Mouse (Mus musculus) neural tube, embryonic 13.5 days (tissue): ENCODE results near the gene Fndc4. TPM values are rescaled to one million over a fixed set of nuclear protein-coding genes. Genes with fewer than 3 reads are reported as not detected.
A peak's percentile ranks its signal among the peaks of the same experiment; 100 is the strongest.

Source experiments
- ATAC-seq: fragments of 200-750 bp; cut with Nextera tagmentation; 2 replicates; pipeline ENCODE4 v1.8.0; 2017; ENCODE audit warnings: low read depth, mild to moderate bottlenecking, moderate TSS enrichment, moderate library complexity
- H3K27ac ChIP-seq: fragments of 300-500 bp; sonication (generic); replicated peaks from 2 replicates; pipeline ENCODE4 v1.5.1; 2015; ENCODE audit warnings: moderate library complexity, mild to moderate bottlenecking, inconsistent platforms
- H3K27me3 ChIP-seq: fragments of 300-500 bp; sonication (generic); 2 replicates; pipeline ENCODE4 v1.6.1; 2015; ENCODE audit warnings: mild to moderate bottlenecking, inconsistent platforms
- H3K36me3 ChIP-seq: fragments of 300-500 bp; sonication (generic); 2 replicates; pipeline ENCODE4 v1.6.1; 2015; ENCODE audit warnings: mild to moderate bottlenecking, inconsistent platforms
- H3K4me1 ChIP-seq: fragments of 300-500 bp; sonication (generic); replicated peaks from 2 replicates; pipeline ENCODE4 v1.6.1; 2015; ENCODE audit warnings: inconsistent platforms
- H3K4me2 ChIP-seq: fragments of 300-500 bp; sonication (generic); 2 replicates; pipeline ENCODE4 v1.6.1; 2015; ENCODE audit warnings: inconsistent platforms, mild to moderate bottlenecking, moderate library complexity
- H3K4me3 ChIP-seq: fragments of 300-500 bp; sonication (generic); 2 replicates; pipeline ENCODE4 v1.5.1; 2015; ENCODE audit warnings: mild to moderate bottlenecking, inconsistent platforms
- H3K9ac ChIP-seq: fragments of 300-500 bp; sonication (generic); 2 replicates; pipeline ENCODE4 v1.6.1; 2015; ENCODE audit warnings: moderate library complexity, mild to moderate bottlenecking, inconsistent platforms
- H3K9me3 ChIP-seq: fragments of 300-500 bp; sonication (generic); 2 replicates; pipeline ENCODE4 v1.6.1; 2016; ENCODE audit warnings: inconsistent platforms
- WGBS: fragments of 180-500 bp; shearing (Covaris S2); methylation state at CpG from one replicate; pipeline ENCODE4 v1.1.7; 2015; 5-methylcytosine and 5-hydroxymethylcytosine counted together
- polyA plus RNA-seq: library from polyadenylated mRNA; unstranded; fragments of >200 nt; fragmentation: Nextera tagmentation; extraction: Ambion mirVana; gene quantifications from 2 replicates; pipeline ENCODE4 v1.2.1, GENCODE M21; 2015

The Fndc4 gene
- polyA plus RNA-seq, 1 experiment from 2014 or later, result 82.0 TPM

- H3K4me3 ChIP-seq, result no peak overlapping the region
- H3K4me2 ChIP-seq, result no peak overlapping the region
- no peaks in the 10 kb centered on the region for H3K9me3 ChIP-seq
- H3K36me3 ChIP-seq, result peaks cover 91% of the 10 kb centered on the region
- ATAC-seq, result no peak
- WGBS, result 89% methylated on average over 8 of the region's 8 CpGs
- H3K9ac ChIP-seq, result no peak overlapping the region
- no peaks in the 10 kb centered on the region for H3K27me3 ChIP-seq
- no peak overlapping the region for H3K27ac ChIP-seq
- peaks cover 11% of the 10 kb centered on the region for H3K4me1 ChIP-seq
Measured at GRCm38 (mm10) chr5:31254901-31255300, 41.0 kb downstream of the Fndc4 start.

- no peak for ATAC-seq
- no peaks in the 10 kb centered on the region for H3K9me3 ChIP-seq
- H3K36me3 ChIP-seq, result peaks cover 91% of the 10 kb centered on the region
- WGBS, result 83% methylated on average over 7 of the region's 7 CpGs
- no peak overlapping the region for H3K4me3 ChIP-seq
- H3K9ac ChIP-seq, result no peak overlapping the region
- no peak overlapping the region for H3K4me2 ChIP-seq
- no peak overlapping the region for H3K27ac ChIP-seq
- no peaks in the 10 kb centered on the region for H3K27me3 ChIP-seq
- peaks cover 11% of the 10 kb centered on the region for H3K4me1 ChIP-seq
Measured at GRCm38 (mm10) chr5:31254452-31254851, 41.4 kb downstream of the Fndc4 start.

- no peak overlapping the region for H3K4me3 ChIP-seq
- no peaks in the 10 kb centered on the region for H3K9me3 ChIP-seq
- H3K27ac ChIP-seq, result no peak overlapping the region
- H3K27me3 ChIP-seq, result no peaks in the 10 kb centered on the region
- peaks cover 11% of the 10 kb centered on the region for H3K4me1 ChIP-seq
- WGBS, result 94% methylated on average over 8 of the region's 8 CpGs
- H3K36me3 ChIP-seq, result peaks cover 92% of the 10 kb centered on the region
- no peak for ATAC-seq
- H3K4me2 ChIP-seq, result no peak overlapping the region
- no peak overlapping the region for H3K9ac ChIP-seq
Measured at GRCm38 (mm10) chr5:31253806-31254205, 42.1 kb downstream of the Fndc4 start.

- peaks cover 95% of the 10 kb centered on the region for H3K36me3 ChIP-seq
- H3K9me3 ChIP-seq, result no peaks in the 10 kb centered on the region
- peaks cover 11% of the 10 kb centered on the region for H3K4me1 ChIP-seq
- H3K27ac ChIP-seq, result no peak overlapping the region
- no peak for ATAC-seq
- H3K27me3 ChIP-seq, result no peaks in the 10 kb centered on the region
- WGBS, result 85% methylated on average over 16 of the region's 16 CpGs
- no peak overlapping the region for H3K9ac ChIP-seq
- no peak overlapping the region for H3K4me2 ChIP-seq
- no peak overlapping the region for H3K4me3 ChIP-seq
Measured at GRCm38 (mm10) chr5:31252795-31253545, 42.9 kb downstream of the Fndc4 start.

GRCm38 (mm10) chr5:31252151-31252550 lies 43.7 kb downstream of the Fndc4 start:
- peak overlapping the region; percentile 7; the same call in 1 of the 2 replicates for H3K4me3 ChIP-seq
- H3K9me3 ChIP-seq, result no peaks in the 10 kb centered on the region
- no peaks in the 10 kb centered on the region for H3K27me3 ChIP-seq
- H3K27ac ChIP-seq, result no peak overlapping the region
- H3K9ac ChIP-seq, result peak overlapping the region; percentile 38; the same call in 1 of the 2 replicates
- H3K4me1 ChIP-seq, result peaks cover 11% of the 10 kb centered on the region
- WGBS, result 47% methylated on average over 10 of the region's 10 CpGs
- ATAC-seq, result peak; percentile 15; the same call in 1 of the 2 replicates
- H3K4me2 ChIP-seq, result no peak overlapping the region
- peaks cover 95% of the 10 kb centered on the region for H3K36me3 ChIP-seq

GRCm38 (mm10) chr5:31251541-31252101 lies 44.3 kb downstream of the Fndc4 start, which contains the start of gene Krtcap3:
Gene Krtcap3, plus strand, starts transcription at chr5:31251691.
- Histone ChIP-seq H3K9ac (peak within 1 kb of the TSS; percentile 38), H3K4me3 (peak within 1 kb of the TSS; percentile 7), H3K9me3 (no peaks in the 10 kb centered on the region), H3K27me3 (no peaks in the 10 kb centered on the region), H3K36me3 (peaks cover 97% of the 10 kb centered on the region), H3K27ac (no peak within 1 kb of the TSS), H3K4me2 (peak within 1 kb of the TSS; percentile 32), H3K4me1 (peaks cover 11% of the 10 kb centered on the region)
- peak; percentile 45 for ATAC-seq
- WGBS, result 10% methylated on average over 47 of the region's 47 CpGs

GRCm38 (mm10) chr5:31250716-31251115 lies 45.2 kb downstream of the Fndc4 start:
- no peaks in the 10 kb centered on the region for H3K9me3 ChIP-seq
- no peak overlapping the region for H3K9ac ChIP-seq
- H3K27ac ChIP-seq, result no peak overlapping the region
- no peak overlapping the region for H3K4me3 ChIP-seq
- peaks cover 11% of the 10 kb centered on the region for H3K4me1 ChIP-seq
- WGBS, result 78% methylated on average over 4 of the region's 4 CpGs
- no peak overlapping the region for H3K4me2 ChIP-seq
- no peaks in the 10 kb centered on the region for H3K27me3 ChIP-seq
- 0 out of 2 replicates have a peak, but pooled peaks have one; percentile 28 for ATAC-seq
- peaks cover 98% of the 10 kb centered on the region for H3K36me3 ChIP-seq

Other genes starting within 250 kb of the Fndc4 start
- 154 and 183 TPM in 2 replicates for gene Atraid, start 247.8 kb downstream of the Fndc4 start, polyA plus RNA-seq
- gene Slc5a6, start 247.2 kb downstream of the Fndc4 start, polyA plus RNA-seq, result 12.9 and 13.7 TPM in 2 replicates
- gene Cad, start 241.3 kb downstream of the Fndc4 start, polyA plus RNA-seq, result 13.4 and 14.7 TPM in 2 replicates
- gene Dnajc5g, start 189.8 kb downstream of the Fndc4 start, polyA plus RNA-seq, result not detected in 2 replicates
- 26.2 and 28.9 TPM in 2 replicates for gene Slc30a3, start 187.8 kb downstream of the Fndc4 start, polyA plus RNA-seq
- gene Trim54, start 179.4 kb downstream of the Fndc4 start, polyA plus RNA-seq, result 0.40 and 0.62 TPM in 2 replicates
- not detected in 2 replicates for gene Ucn, start 157.3 kb downstream of the Fndc4 start, polyA plus RNA-seq
- 50.4 and 55.5 TPM in 2 replicates for gene Mpv17, start 141.8 kb downstream of the Fndc4 start, polyA plus RNA-seq
- 0.71 and 1.3 TPM in 2 replicates for gene Gm29609, start 116.2 kb downstream of the Fndc4 start, polyA plus RNA-seq
- 65.7 and 69.4 TPM in 2 replicates for gene Gtf3c2, start 115.9 kb downstream of the Fndc4 start, polyA plus RNA-seq
- gene Snx17, start 102.9 kb downstream of the Fndc4 start, polyA plus RNA-seq, result 114 and 119 TPM in 2 replicates
- 67.5 and 76.4 TPM in 2 replicates for gene Eif2b4, start 102.7 kb downstream of the Fndc4 start, polyA plus RNA-seq
- gene Zfp513, start 93.8 kb downstream of the Fndc4 start, polyA plus RNA-seq, result 15.2 and 19.3 TPM in 2 replicates
- 161 and 170 TPM in 2 replicates for gene Ppm1g, start 75.4 kb downstream of the Fndc4 start, polyA plus RNA-seq
- 164 and 171 TPM in 2 replicates for gene Nrbp1, start 55.2 kb downstream of the Fndc4 start, polyA plus RNA-seq
- gene Gm9970, start 54.8 kb downstream of the Fndc4 start, polyA plus RNA-seq, result not detected in 2 replicates
- gene Krtcap3, start 44.4 kb downstream of the Fndc4 start, polyA plus RNA-seq, result 4.5 and 4.7 TPM in 2 replicates
- 33.3 and 36.7 TPM in 2 replicates for gene Ift172, start 5.0 kb downstream of the Fndc4 start, polyA plus RNA-seq
- gene Gckr, start 1.4 kb upstream of the Fndc4 start, polyA plus RNA-seq, result 0.27 TPM in 1 of 2 replicates, not detected in the other
- gene Zfp512, start 156.4 kb upstream of the Fndc4 start, polyA plus RNA-seq, result 103 and 109 TPM in 2 replicates
- gene 4930548H24Rik, start 189.7 kb upstream of the Fndc4 start, polyA plus RNA-seq, result not detected in 2 replicates
- 68.5 and 76.7 TPM in 2 replicates for gene Gpn1, start 198.7 kb upstream of the Fndc4 start, polyA plus RNA-seq
- gene Slc4a1ap, start 230.9 kb upstream of the Fndc4 start, polyA plus RNA-seq, result 32.0 and 39.7 TPM in 2 replicates
- 27.0 and 27.5 TPM in 2 replicates for gene Supt7l, start 231.7 kb upstream of the Fndc4 start, polyA plus RNA-seq